Mouse (Mus musculus) lung, postnatal 0 days (tissue): Measurements from ENCODE around the gene Krtdap.
"Not testable (repeated sequence)": the region's sequence is repeated elsewhere in the genome, so short reads cannot be mapped to it uniquely, and the experiment has no call there.

Source experiments
- CTCF ChIP-seq: IDR thresholded peaks from 2 replicates; pipeline ENCODE4 v1.5.1; 2016; ENCODE audit warnings: antibody characterized with exemption, mild to moderate bottlenecking
- EP300 ChIP-seq: IDR thresholded peaks from 2 replicates; pipeline ENCODE4 v1.6.1; 2016; ENCODE audit warnings: antibody characterized with exemption, mild to moderate bottlenecking, control low read depth

GRCm38 (mm10) chr7:30828871-30829270 lies 41.2 kb downstream of the Krtdap start:
- TF ChIP-seq CTCF, EP300: not testable (repeated sequence)
